ENCODE assay signal across 10 mouse cellular contexts in genomic region chr9:43827593-43827992, GRCm38 (mm10).
DNase-seq lines count a peak whose midpoint lies in the region; ATAC-seq and TF ChIP-seq lines count a peak whose summit lies in the region.
"Had no signal": no experiment of that assay in that cellular context is flagged by ENCODE, and none has a peak within 500 bp of the region (broad histone marks: within the 10 kb centered on the region; RNA-seq: fewer than 3 reads in every experiment).

No protein-coding gene starts in this region.

- WGBS in hindbrain, embryonic 11.5 days: 40% methylated on average over 5 of the region's 5 CpGs
- 53% methylated on average over 5 of the region's 5 CpGs for WGBS in hindbrain, embryonic 12.5 days
- WGBS in limb, embryonic 11.5 days: 56% methylated on average over 5 of the region's 5 CpGs

- peaks cover 4% of the 10 kb centered on the region for H3K4me1 ChIP-seq in hindbrain, embryonic 11.5 days (replicated peaks; ENCODE audit: control insufficient read depth, insufficient read depth, low read length)
- peaks cover 23% of the 10 kb centered on the region for H3K4me1 ChIP-seq in hindbrain, embryonic 12.5 days
- H3K4me1 ChIP-seq in G1E (ENCODE audit: insufficient read depth, low read depth, low read length): no peaks in the 10 kb centered on the region
- H3K4me1 ChIP-seq in limb, embryonic 11.5 days (ENCODE audit: control insufficient read depth, insufficient read depth, low read length): peaks cover 3% of the 10 kb centered on the region; the same call in 1 of the 2 replicates

- TF ChIP-seq CTCF in G1E (IDR thresholded peaks at IDR 0.05; ENCODE audit: low read depth, low read length): peak; percentile 46

- no peak overlapping the region for H3K27ac ChIP-seq in hindbrain, embryonic 11.5 days (ENCODE audit: low read depth, low read length)
- no peak overlapping the region for H3K27ac ChIP-seq in hindbrain, embryonic 12.5 days
- no peak overlapping the region for H3K27ac ChIP-seq in limb, embryonic 11.5 days (replicated peaks; ENCODE audit: low read depth, low read length)
- H3K27ac ChIP-seq: midbrain, embryonic 12.5 days had no signal

- intact Hi-C loops in heart, postnatal 10 days (cut with DNase I): no loop called here

- H3K4me3 ChIP-seq in hindbrain, embryonic 11.5 days (ENCODE audit: low read depth, low read length): no peak overlapping the region
- no peak overlapping the region for H3K4me3 ChIP-seq in hindbrain, embryonic 12.5 days
- H3K4me3 ChIP-seq in G1E (ENCODE audit: low read depth, low read length): no peak overlapping the region
- no peak overlapping the region for H3K4me3 ChIP-seq in limb, embryonic 11.5 days (ENCODE audit: low read depth, low read length)
- H3K4me3 ChIP-seq: erythroblast, embryonic 14.5 days; midbrain, embryonic 12.5 days had no signal

- no peaks in the 10 kb centered on the region for H3K27me3 ChIP-seq in hindbrain, embryonic 11.5 days (ENCODE audit: control insufficient read depth, insufficient read depth, low read length)
- H3K27me3 ChIP-seq in hindbrain, embryonic 12.5 days: no peaks in the 10 kb centered on the region
- no peaks in the 10 kb centered on the region for H3K27me3 ChIP-seq in G1E (ENCODE audit: insufficient read depth, low read length)
- no peaks in the 10 kb centered on the region; the same call in 1 of the 2 replicates for H3K27me3 ChIP-seq in limb, embryonic 11.5 days (ENCODE audit: control insufficient read depth, insufficient read depth, low read length)

- H3K9ac ChIP-seq in hindbrain, embryonic 11.5 days (ENCODE audit: low read depth, low read length): no peak overlapping the region
- H3K9ac ChIP-seq in hindbrain, embryonic 12.5 days: no peak overlapping the region
- no peak overlapping the region for H3K9ac ChIP-seq in limb, embryonic 11.5 days (ENCODE audit: low read length)
- H3K9ac ChIP-seq: midbrain, embryonic 12.5 days had no signal

- DNase-seq in hindbrain, embryonic 11.5 days (ENCODE audit: low spot score): peak; percentile 68
- DNase-seq in G1E (ENCODE audit: low spot score): no peak
- DNase-seq in cerebellum, adult 9-10 months: peak; percentile 18
- peak; percentile 38 to 55 for DNase-seq in heart, postnatal 10 days
- DNase-seq in limb, embryonic 11.5 days (ENCODE audit: low spot score): peak; percentile 68
- peak; percentile 28 for DNase-seq in retina, postnatal 7 days (ENCODE audit: low read depth, low spot score)

- no peak overlapping the region for H3K4me2 ChIP-seq in hindbrain, embryonic 11.5 days (replicated peaks; ENCODE audit: low read depth, low read length)
- no peak overlapping the region for H3K4me2 ChIP-seq in hindbrain, embryonic 12.5 days (replicated peaks)
- H3K4me2 ChIP-seq in limb, embryonic 11.5 days (ENCODE audit: low read depth, severe bottlenecking): no peak overlapping the region
- H3K4me2 ChIP-seq: midbrain, embryonic 12.5 days had no signal

- ATAC-seq in hindbrain, embryonic 11.5 days (ENCODE audit: low FRiP score): no peak
- ATAC-seq in hindbrain, embryonic 12.5 days (ENCODE audit: low FRiP score): no peak
- no peak for ATAC-seq in G1E (ENCODE audit: extremely low read depth, insufficient number of reproducible peaks, low FRiP score, poor library complexity, severe bottlenecking)
- ATAC-seq in limb, embryonic 11.5 days (ENCODE audit: insufficient number of reproducible peaks, low FRiP score, low TSS enrichment, low read depth): no peak
- ATAC-seq in erythroid progenitor cell, adult 5-6 weeks (replicated peaks; ENCODE audit: low FRiP score, poor library complexity, severe bottlenecking): no peak

- H3K36me3 ChIP-seq in hindbrain, embryonic 11.5 days (ENCODE audit: control insufficient read depth, insufficient read depth, low read length): no peaks in the 10 kb centered on the region
- H3K36me3 ChIP-seq in hindbrain, embryonic 12.5 days: no peaks in the 10 kb centered on the region
- H3K36me3 ChIP-seq in G1E (replicated peaks): no peaks in the 10 kb centered on the region
- no peaks in the 10 kb centered on the region for H3K36me3 ChIP-seq in limb, embryonic 11.5 days (ENCODE audit: control insufficient read depth, insufficient read depth, low read length)
- H3K36me3 ChIP-seq: midbrain, embryonic 12.5 days had no signal

- no peaks in the 10 kb centered on the region for H3K9me3 ChIP-seq in hindbrain, embryonic 11.5 days (ENCODE audit: control insufficient read depth, low read length)
- no peaks in the 10 kb centered on the region for H3K9me3 ChIP-seq in hindbrain, embryonic 12.5 days (replicated peaks)
- peaks cover 30% of the 10 kb centered on the region for H3K9me3 ChIP-seq in G1E (replicated peaks)
- H3K9me3 ChIP-seq in limb, embryonic 11.5 days (ENCODE audit: control insufficient read depth, low read length): no peaks in the 10 kb centered on the region
- H3K9me3 ChIP-seq: midbrain, embryonic 12.5 days had no signal
